Mouse (Mus musculus): Measurements from ENCODE around the gene Strada.

Gene Strada

DNA sequence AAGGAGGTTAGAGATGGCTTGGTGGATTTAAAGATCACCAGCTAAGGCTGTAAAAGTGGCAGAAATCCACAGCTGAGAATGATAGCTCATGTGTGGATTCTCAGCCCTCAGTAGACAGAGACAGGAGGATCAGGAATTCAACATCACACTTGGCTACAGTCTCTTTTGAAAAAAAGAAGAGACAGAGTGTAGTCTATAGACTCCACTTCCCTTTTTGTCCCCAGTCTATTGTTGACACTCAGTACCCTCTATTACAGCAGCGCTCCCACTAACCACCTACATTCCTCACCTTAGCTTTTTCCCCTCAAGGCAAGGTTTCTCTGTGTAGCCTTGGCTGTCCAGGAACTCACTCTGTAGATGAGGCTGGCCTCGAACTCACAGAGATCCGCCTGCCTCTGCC lies 10.3 kb downstream of the Strada start:
- in situ Hi-C loops (cut with MboI, MseI), result no loop called here

GRCm38 (mm10) chr11:106187326-106187725 lies 14.6 kb downstream of the Strada start:
- in situ Hi-C loops (cut with MboI, MseI), result loop anchor here (10.0 kb wide), 1 partner anchor 263 kb away; no protein-coding TSS in a partner anchor

DNA sequence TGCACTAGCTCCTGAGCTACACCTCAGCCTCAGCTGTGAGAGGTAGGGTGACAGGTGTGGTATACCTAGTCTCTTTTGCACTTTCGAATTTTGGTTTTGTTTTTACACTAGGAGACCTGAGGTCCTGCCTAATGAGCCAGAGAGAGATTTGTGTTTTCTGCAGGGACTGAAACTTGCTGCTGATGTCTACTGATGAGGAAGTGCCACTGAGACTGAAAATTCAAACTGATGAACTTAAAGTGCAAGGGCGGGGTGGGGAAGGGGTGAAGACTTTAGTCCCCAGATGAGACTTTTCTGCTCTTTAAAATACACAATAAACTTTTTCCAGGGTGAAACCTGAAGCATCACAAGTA lies 21.5 kb downstream of the Strada start:
- in situ Hi-C loops (cut with MboI, MseI), result loop anchor here (10.0 kb wide), 1 partner anchor 256 kb away; no protein-coding TSS in a partner anchor

DNA sequence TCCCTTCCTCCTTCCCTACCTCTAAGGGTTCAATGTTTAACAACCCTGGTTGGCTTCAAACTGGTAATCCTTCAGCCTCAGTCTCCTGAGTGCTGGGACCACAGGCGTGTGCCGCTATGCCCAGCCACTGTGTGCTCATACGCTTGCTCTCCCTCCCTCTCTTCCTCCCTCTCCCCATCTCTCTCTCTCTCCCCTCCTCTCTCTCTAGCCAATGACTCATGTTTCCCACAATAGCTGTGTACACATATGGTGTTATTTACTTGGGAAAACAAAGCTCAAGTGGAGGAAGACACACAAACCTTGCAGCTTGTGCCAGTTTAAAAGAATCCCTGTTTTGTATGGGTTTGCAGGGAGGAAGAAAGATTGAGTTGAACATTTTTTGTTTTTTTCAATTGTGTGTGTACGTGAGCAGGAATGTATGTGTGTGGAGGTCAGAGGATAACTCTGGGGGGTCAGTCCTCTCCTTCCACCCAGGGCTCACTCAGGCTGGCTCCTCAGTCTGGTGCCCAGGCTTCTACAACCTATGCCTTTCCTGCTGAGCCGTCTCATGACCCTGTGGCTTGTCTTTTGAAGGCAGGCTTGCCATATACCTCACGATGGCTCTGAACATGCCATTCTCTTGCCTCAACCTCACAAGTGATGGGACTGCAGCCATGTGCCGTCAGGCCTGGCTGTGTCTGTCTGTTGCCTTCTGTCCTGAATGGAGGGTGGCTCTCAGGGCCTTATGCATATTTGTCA lies 22.1 kb downstream of the Strada start:
- in situ Hi-C loops (cut with MboI, MseI), result loop anchor here (10.0 kb wide), 1 partner anchor 255 kb away; no protein-coding TSS in a partner anchor

- in situ Hi-C loops (cut with MboI, MseI), result no loop called here
Observed at GRCm38 (mm10) chr11:106178036-106178782, 23.8 kb downstream of the Strada start.

- in situ Hi-C loops (cut with MboI, MseI), result no loop called here
Observed at GRCm38 (mm10) chr11:106176372-106176771, 25.6 kb downstream of the Strada start.

DNA sequence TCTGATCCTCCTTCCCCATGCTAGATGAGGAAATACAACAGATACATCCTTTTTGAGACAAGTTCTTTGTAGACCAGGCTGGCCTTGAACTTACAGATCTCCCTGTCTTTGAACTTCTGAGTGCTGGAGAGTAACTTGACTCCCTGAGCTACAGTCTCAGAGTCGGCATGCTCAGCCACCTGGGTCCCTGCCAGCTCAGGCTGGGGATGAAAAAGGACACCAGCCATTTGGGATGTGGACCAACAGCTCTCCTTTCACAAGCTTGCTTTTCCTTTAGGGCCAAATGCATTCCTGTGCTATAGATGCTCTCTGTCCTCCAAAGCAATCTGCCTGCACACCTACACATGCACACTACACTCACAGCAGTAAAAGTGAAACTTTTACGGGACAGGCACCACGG lies 26.9 kb downstream of the Strada start:
- in situ Hi-C loops (cut with MboI, MseI), result no loop called here

- in situ Hi-C loops (cut with MboI, MseI), result no loop called here
Observed at GRCm38 (mm10) chr11:106174372-106174771, 27.6 kb downstream of the Strada start.

DNA sequence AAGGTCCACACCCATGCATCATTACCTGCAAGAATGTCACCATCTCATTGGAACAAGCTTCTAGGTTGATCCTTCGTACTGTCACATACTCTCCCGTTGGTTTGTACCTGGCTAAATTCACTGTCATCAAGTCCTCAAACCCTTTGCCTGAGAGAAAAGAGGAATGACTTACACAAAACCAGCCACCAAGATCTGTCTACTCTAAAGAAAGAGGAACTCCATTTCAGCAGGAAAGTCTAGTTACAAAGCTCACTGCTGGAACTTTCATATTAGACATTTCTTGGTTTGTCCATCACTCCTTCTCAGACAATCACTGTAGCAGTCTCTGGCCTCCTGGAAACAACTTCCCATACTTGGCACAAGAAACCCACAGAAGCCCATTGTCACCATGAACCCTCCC lies 28.7 kb downstream of the Strada start:
- in situ Hi-C loops (cut with MboI, MseI), result no loop called here

- in situ Hi-C loops (cut with MboI, MseI), result no loop called here
Observed at GRCm38 (mm10) chr11:106170807-106171206, 31.2 kb downstream of the Strada start.

DNA sequence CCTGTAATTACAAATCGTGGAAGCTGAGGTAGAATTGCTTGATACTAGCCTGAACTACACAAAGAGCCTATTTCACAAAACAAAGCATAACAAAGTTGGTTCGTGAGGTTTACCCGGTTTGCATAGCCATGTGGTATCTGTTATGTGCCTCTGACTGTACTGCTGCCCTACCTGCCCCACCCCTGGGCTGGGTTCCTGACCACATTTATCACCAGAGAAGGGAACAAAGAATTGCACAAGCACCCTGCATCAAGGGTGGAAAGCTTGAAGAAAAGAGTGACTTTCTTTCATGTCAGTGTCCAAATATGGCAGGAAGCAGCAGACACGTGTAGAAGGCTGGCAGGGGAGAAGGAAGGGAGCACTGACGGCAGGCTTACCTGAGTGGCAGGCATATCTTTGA lies 34.5 kb downstream of the Strada start:
- in situ Hi-C loops (cut with MboI, MseI), result no loop called here

DNA sequence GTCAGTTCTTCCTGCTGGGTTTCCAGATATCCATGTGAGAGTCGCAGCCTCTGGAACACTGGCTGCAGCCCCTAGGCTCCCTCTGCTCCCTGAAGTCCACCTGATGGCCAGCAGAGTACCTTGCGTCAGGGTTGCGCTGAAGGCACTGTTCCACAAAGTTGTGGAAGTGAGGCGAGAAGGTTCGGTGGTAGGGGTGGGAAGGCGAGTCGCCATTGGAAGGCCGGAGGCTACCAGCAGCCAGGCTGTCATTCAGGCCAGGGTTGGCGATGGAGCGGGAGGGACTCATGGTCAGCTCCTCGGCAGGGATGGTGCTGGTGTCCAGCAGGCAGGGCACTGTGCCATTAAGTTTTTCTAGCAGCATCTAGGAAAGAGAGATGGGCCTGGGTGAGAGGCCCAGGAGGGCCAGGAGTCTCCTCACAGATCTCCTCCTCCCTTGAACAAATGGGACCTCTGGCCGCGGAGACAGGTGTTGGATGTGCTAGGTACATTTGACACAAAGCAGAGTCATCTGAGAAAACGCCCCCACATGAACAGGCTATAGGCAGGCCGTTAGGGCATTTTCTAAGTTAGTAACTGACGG lies 37.3 kb downstream of the Strada start:
- in situ Hi-C loops (cut with MboI, MseI), result no loop called here

GRCm38 (mm10) chr11:106163546-106163945 lies 38.4 kb downstream of the Strada start:
- in situ Hi-C loops (cut with MboI, MseI), result no loop called here

- in situ Hi-C loops (cut with MboI, MseI), result no loop called here
Observed at GRCm38 (mm10) chr11:106162237-106162636, 39.7 kb downstream of the Strada start.

GRCm38 (mm10) chr11:106160841-106161721 lies 40.9 kb downstream of the Strada start, which contains the start of the genes Gm10840 and Limd2:
TSS of gene Gm10840 (plus strand) at chr11:106160850.
TSS of gene Limd2 (minus strand) at chr11:106160860.
- in situ Hi-C loops (cut with MboI, MseI), result no loop called here

DNA sequence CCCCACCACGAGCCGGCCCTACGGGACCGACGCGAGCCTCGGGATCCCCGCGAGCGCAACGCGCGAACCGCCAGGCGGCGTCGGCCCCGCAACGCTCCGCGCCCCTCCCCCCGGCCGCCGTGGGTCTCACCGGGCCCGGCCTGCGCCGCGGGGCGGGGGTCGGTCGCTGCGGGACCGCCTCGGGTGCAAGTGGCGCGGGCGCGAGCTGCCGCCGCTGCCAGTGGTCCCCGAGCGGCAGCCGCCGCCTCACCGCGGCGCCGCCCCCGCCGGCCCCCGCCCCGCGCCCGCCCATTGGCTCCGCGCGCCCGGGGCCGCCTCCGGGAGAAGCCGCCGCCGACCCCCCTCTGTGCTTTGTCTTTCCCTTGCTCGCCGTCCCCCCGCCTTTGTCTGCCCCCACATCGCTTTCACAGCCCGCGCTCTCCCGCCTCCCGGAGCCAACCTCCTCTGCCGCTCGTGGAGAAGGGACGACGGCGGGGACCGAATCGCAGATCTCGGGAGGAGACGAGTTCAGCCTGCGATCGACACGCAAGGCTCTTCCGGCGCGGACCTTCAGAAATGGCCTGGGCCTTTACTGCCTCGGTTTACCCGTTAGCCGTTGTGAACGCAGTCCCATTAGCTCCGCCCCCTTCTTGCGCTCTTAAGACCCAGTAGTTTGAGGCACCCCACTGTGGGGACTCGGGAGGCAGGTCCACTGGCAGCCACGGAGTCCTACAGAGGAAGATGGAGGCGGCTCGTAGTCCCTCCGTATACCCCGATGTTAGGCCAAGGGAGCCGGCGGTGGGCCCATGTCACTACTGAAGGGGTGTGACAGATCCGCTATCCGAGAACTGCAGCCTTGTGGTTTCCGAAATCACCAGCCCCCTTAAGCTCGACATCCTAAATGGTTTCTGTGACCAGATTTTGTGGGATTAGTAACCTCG lies 41.8 kb downstream of the Strada start:
- in situ Hi-C loops (cut with MboI, MseI), result no loop called here

GRCm38 (mm10) chr11:106159216-106159920 lies 42.6 kb downstream of the Strada start:
- in situ Hi-C loops (cut with MboI, MseI), result no loop called here

DNA sequence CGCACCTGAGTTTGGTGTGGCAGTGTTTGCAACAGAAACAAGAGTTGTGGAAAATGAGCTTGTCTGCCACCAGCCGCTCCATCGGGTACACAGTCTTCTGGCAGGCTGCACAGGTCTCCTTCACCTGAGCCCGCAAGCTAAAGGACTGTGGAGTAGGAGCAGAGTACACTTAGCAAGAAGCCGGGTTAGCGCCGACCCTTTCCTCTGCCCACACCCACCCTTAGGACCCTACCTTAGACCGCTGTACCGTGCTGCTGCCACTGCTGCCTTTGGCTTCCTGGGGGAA lies 43.1 kb downstream of the Strada start:
- in situ Hi-C loops (cut with MboI, MseI), result no loop called here

GRCm38 (mm10) chr11:106158081-106158929 lies 43.7 kb downstream of the Strada start:
- in situ Hi-C loops (cut with MboI, MseI), result no loop called here
